In genomic region chr4:137187592-137187991, GRCm38 (mm10) we compare ENCODE assay signal across 23 mouse cellular contexts.
DNase-seq lines count a peak whose midpoint lies in the region; ATAC-seq and TF ChIP-seq lines count a peak whose summit lies in the region.
"Had no signal": no experiment of that assay in that cellular context is flagged by ENCODE, and none has a peak within 500 bp of the region (broad histone marks: within the 10 kb centered on the region; RNA-seq: fewer than 3 reads in every experiment).

No protein-coding gene starts in this region.

- peak overlapping the region; percentile 70 for H3K27ac ChIP-seq in gastrocnemius, adult 2 months
- no peak overlapping the region for H3K27ac ChIP-seq in kidney, embryonic 16.5 days (ENCODE audit: low read length)
- H3K27ac ChIP-seq: embryonic facial prominence, embryonic 15.5 days; forebrain, embryonic 10.5 days; heart, embryonic 10.5 days; hindbrain, embryonic 12.5 days had no signal

- peaks cover 39% of the 10 kb centered on the region for H3K4me1 ChIP-seq in kidney, embryonic 16.5 days (ENCODE audit: insufficient read depth, low read length)

- 66% methylated on average over 3 of the region's 3 CpGs for WGBS in kidney, embryonic 16.5 days

- intact Hi-C loops in gastrocnemius, adult 2 months (cut with DNase I) = loop anchor here (2.0 kb wide), 1 partner anchor 89 kb away; the partner anchor contains the start of gene Wnt4

- ATAC-seq in kidney, embryonic 16.5 days (ENCODE audit: low FRiP score, low TSS enrichment) = no peak
- no peak for ATAC-seq in megakaryocyte, adult 5-6 weeks (ENCODE audit: poor library complexity, severe bottlenecking)
- ATAC-seq: forebrain, embryonic 14.5 days; hindbrain, embryonic 16.5 days; inflammation-experienced regulatory T-cells, adult 6 months had no signal

- H3K9me3 ChIP-seq in kidney, embryonic 16.5 days (ENCODE audit: low read length) = no peaks in the 10 kb centered on the region
- H3K9me3 ChIP-seq: embryonic facial prominence, embryonic 15.5 days; forebrain, embryonic 10.5 days; heart, embryonic 10.5 days; hindbrain, embryonic 12.5 days had no signal

- H3K9ac ChIP-seq in kidney, embryonic 16.5 days (replicated peaks; ENCODE audit: low read length) = no peak overlapping the region
- H3K9ac ChIP-seq: embryonic facial prominence, embryonic 15.5 days; hindbrain, embryonic 12.5 days had no signal

- DNase-seq in gastrocnemius, adult 2 months = no peak
- no peak for DNase-seq in gastrocnemius, postnatal 10 days
- peak; percentile 27 for DNase-seq in thymus, postnatal 4 days
- DNase-seq in thymus, adult 18-20 months = no peak
- DNase-seq in ZHBTc4 (ENCODE audit: low read depth, low spot score) = peak; percentile 30
- DNase-seq: adrenal gland, adult 2 months; adrenal gland, postnatal 36 days; cerebellum, adult 2 months; cerebellum, postnatal 10 days; embryo, embryonic 11 days; heart, adult 18-20 months; heart, postnatal 10 days; heart, postnatal 4 days had no signal

- H3K27me3 ChIP-seq in kidney, embryonic 16.5 days (ENCODE audit: insufficient read depth, low read length) = no peaks in the 10 kb centered on the region
- H3K27me3 ChIP-seq: embryonic facial prominence, embryonic 15.5 days had no signal

- no peak overlapping the region for H3K4me2 ChIP-seq in kidney, embryonic 16.5 days (replicated peaks; ENCODE audit: low read depth, low read length)
- H3K4me2 ChIP-seq: embryonic facial prominence, embryonic 15.5 days; hindbrain, embryonic 12.5 days had no signal

- no peak overlapping the region for H3K4me3 ChIP-seq in gastrocnemius, adult 2 months
- H3K4me3 ChIP-seq in kidney, embryonic 16.5 days (ENCODE audit: low read length) = no peak overlapping the region
- H3K4me3 ChIP-seq: embryonic facial prominence, embryonic 15.5 days; erythroblast, embryonic 14.5 days; forebrain, embryonic 10.5 days; heart, embryonic 10.5 days; hindbrain, embryonic 12.5 days had no signal

- no peaks in the 10 kb centered on the region for H3K36me3 ChIP-seq in kidney, embryonic 16.5 days (ENCODE audit: insufficient read depth, low read length)
- H3K36me3 ChIP-seq: embryonic facial prominence, embryonic 15.5 days; forebrain, embryonic 10.5 days; heart, embryonic 10.5 days; hindbrain, embryonic 12.5 days had no signal

- no peak for TF ChIP-seq CTCF in gastrocnemius, adult 2 months (IDR thresholded peaks at IDR 0.05)

Comparison
In these comparisons a context has a peak if more than half of its experiments do, and no peak if none do; other contexts are left out.
1. DNase-seq: peak in thymus, postnatal 4 days (single experiment) and ZHBTc4 (single experiment); none in gastrocnemius, adult 2 months (single experiment), gastrocnemius, postnatal 10 days (single experiment) and thymus, adult 18-20 months (0 of 2).